Mouse (Mus musculus) Patski (cell line): ENCODE data around the gene Ptpn7. TPM values are rescaled to one million over a fixed set of nuclear protein-coding genes. Genes with fewer than 3 reads are reported as not detected.

Source experiments
- ATAC-seq: fragments of 100-300 bp; one replicate; pipeline ENCODE4 v1.8.0; 2021
- CTCF ChIA-PET: fragments of 350-600 bp; sonication (Branson Sonifier 250); formaldehyde crosslinking; loops from one replicate; lab custom pipeline; 2022; ENCODE audit warnings: inconsistent platforms; lab: Charles Lee
- POLR2A ChIA-PET: fragments of 350-600 bp; sonication (Branson Sonifier 250); formaldehyde crosslinking; loops from one replicate; lab custom pipeline; 2022; ENCODE audit warnings: antibody characterized with exemption, inconsistent platforms; lab: Charles Lee
- DNase-seq: peaks from one replicate; pipeline ENCODE4 v3.0.0-alpha.2; 2011; ENCODE audit warnings: low read depth, low spot score
- H3K27me3 ChIP-seq: fragments of 371-371 bp; one replicate; pipeline ENCODE4 v1.5.1; 2021
- CTCF ChIP-seq: fragments of 100-300 bp; IDR thresholded peaks from one replicate; pipeline ENCODE4 v1.5.1; 2021
- in situ Hi-C: fragments of 300-500 bp; cut with MboI; formaldehyde crosslinking; loops from 3 replicates; pipeline ENCODE4 v1.11.1; 2018; ENCODE audit warnings: low pct_unique_long_range_greater_than_20kb, mixed read lengths
- polyA plus RNA-seq: library from polyadenylated mRNA; unstranded; gene quantifications from one replicate; pipeline ENCODE4 v1.2.3, GENCODE M21; 2021

The Ptpn7 gene
- polyA plus RNA-seq, 1 experiment from 2014 or later: 0.19 TPM

GRCm38 (mm10) chr1:135154011-135154410 lies 21.5 kb downstream of the Ptpn7 start:
- ChIA-PET POLR2A (interaction anchor here (0.7 to 0.8 kb wide), 2 partner anchors 10 to 26 kb away, joined by 3 read pairs; no protein-coding TSS in a partner anchor), CTCF (interaction anchor here (0.6 to 3.0 kb wide), 10 partner anchors 11 to 355 kb away, joined by 3 to 16 read pairs (median 3); no protein-coding TSS in a partner anchor)
- no peak for TF ChIP-seq CTCF
- DNase-seq (no peak), ATAC-seq (no peak)
- no peaks in the 10 kb centered on the region for H3K27me3 ChIP-seq
- in situ Hi-C loops: loop anchor here (25.0 kb wide), 1 partner anchor 533 kb away; no protein-coding TSS in a partner anchor

- DNase-seq: peak; percentile 57
- POLR2A ChIA-PET: interaction anchor here (0.8 kb wide), 1 partner anchor 10 kb away, joined by 3 read pairs; no protein-coding TSS in a partner anchor
Measured at GRCm38 (mm10) chr1:135154411-135154959, 22.0 kb downstream of the Ptpn7 start.

GRCm38 (mm10) chr1:135156300-135156699 lies 23.8 kb downstream of the Ptpn7 start:
- TF ChIP-seq CTCF: no peak
- ATAC-seq: no peak
- in situ Hi-C loops: loop anchor here (25.0 kb wide), 1 partner anchor 531 kb away; no protein-coding TSS in a partner anchor
- H3K27me3 ChIP-seq: no peaks in the 10 kb centered on the region
- ChIA-PET CTCF (interaction anchor here (3.0 kb wide), 1 partner anchor 14 kb away, joined by 16 read pairs; no protein-coding TSS in a partner anchor), POLR2A (interaction anchor here (0.6 kb wide), 1 partner anchor 159 kb away, joined by 3 read pairs; no protein-coding TSS in a partner anchor)
- no peak for DNase-seq

More at GRCm38 (mm10) chr1:135154411-135154959, 22.0 kb downstream of the Ptpn7 start:
- CTCF ChIA-PET: interaction anchor here (0.6 to 3.0 kb wide), 11 partner anchors 9 to 355 kb away, joined by 3 to 16 read pairs (median 3); no protein-coding TSS in a partner anchor
- H3K27me3 ChIP-seq: no peaks in the 10 kb centered on the region
- in situ Hi-C loops: loop anchor here (25.0 kb wide), 1 partner anchor 533 kb away; no protein-coding TSS in a partner anchor
- peak; percentile 37 for ATAC-seq
- TF ChIP-seq CTCF: no peak

GRCm38 (mm10) chr1:135158633-135159032 lies 26.1 kb downstream of the Ptpn7 start:
- in situ Hi-C loops: loop anchor here (25.0 kb wide), 1 partner anchor 529 kb away; no protein-coding TSS in a partner anchor
- H3K27me3 ChIP-seq: no peaks in the 10 kb centered on the region
- CTCF ChIA-PET: interaction anchor here (1.4 kb wide), 1 partner anchor 11 kb away, joined by 3 read pairs; no protein-coding TSS in a partner anchor
- DNase-seq (no peak), ATAC-seq (no peak)
- POLR2A ChIA-PET: interaction anchor here (2.3 kb wide), 1 partner anchor 11 kb away, joined by 8 read pairs; no protein-coding TSS in a partner anchor
- no peak for TF ChIP-seq CTCF

GRCm38 (mm10) chr1:135159074-135159473 lies 26.6 kb downstream of the Ptpn7 start:
- H3K27me3 ChIP-seq: no peaks in the 10 kb centered on the region
- no peak for TF ChIP-seq CTCF
- DNase-seq (no peak), ATAC-seq (no peak)
- in situ Hi-C loops: loop anchor here (25.0 kb wide), 1 partner anchor 528 kb away; no protein-coding TSS in a partner anchor
- POLR2A ChIA-PET: interaction anchor here (2.3 kb wide), 1 partner anchor 12 kb away, joined by 8 read pairs; no protein-coding TSS in a partner anchor
- CTCF ChIA-PET: interaction anchor here (0.6 to 1.4 kb wide), 2 partner anchors 11 to 854 kb away, joined by 3 read pairs; no protein-coding TSS in a partner anchor

GRCm38 (mm10) chr1:135159556-135160123 lies 27.1 kb downstream of the Ptpn7 start:
- ATAC-seq (no peak), DNase-seq (no peak)
- in situ Hi-C loops: loop anchor here (25.0 kb wide), 1 partner anchor 528 kb away; no protein-coding TSS in a partner anchor
- no peak for TF ChIP-seq CTCF
- ChIA-PET CTCF (interaction anchor here (0.6 to 1.4 kb wide), 2 partner anchors 10 to 854 kb away, joined by 3 read pairs; no protein-coding TSS in a partner anchor), POLR2A (interaction anchor here (0.6 to 2.3 kb wide), 3 partner anchors 12 to 392 kb away, joined by 3 to 8 read pairs (median 5); no protein-coding TSS in a partner anchor)
- no peaks in the 10 kb centered on the region for H3K27me3 ChIP-seq

GRCm38 (mm10) chr1:135160411-135161050 lies 28.0 kb downstream of the Ptpn7 start:
- ChIA-PET CTCF (interaction anchor here (1.8 kb wide), 1 partner anchor 12 kb away, joined by 5 read pairs; no protein-coding TSS in a partner anchor), POLR2A (interaction anchor here (0.7 to 2.3 kb wide), 2 partner anchors 13 to 207 kb away, joined by 5 to 8 read pairs; no protein-coding TSS in a partner anchor)
- in situ Hi-C loops: loop anchor here (25.0 kb wide), 1 partner anchor 527 kb away; no protein-coding TSS in a partner anchor
- ATAC-seq: no peak
- no peak for DNase-seq
- H3K27me3 ChIP-seq: no peaks in the 10 kb centered on the region
- no peak for TF ChIP-seq CTCF

GRCm38 (mm10) chr1:135162720-135163119 lies 30.2 kb downstream of the Ptpn7 start:
- CTCF ChIA-PET: interaction anchor here (1.0 kb wide), 1 partner anchor 8 kb away, joined by 3 read pairs; no protein-coding TSS in a partner anchor
- POLR2A ChIA-PET: no interaction called here
- no peak for ATAC-seq

GRCm38 (mm10) chr1:135167435-135167834 lies 34.9 kb downstream of the Ptpn7 start, which contains the start of gene Gpr37l1:
Gpr37l1 (minus strand) TSS chr1:135167681.
- ChIA-PET POLR2A (no interaction called here), CTCF (no interaction called here)
- DNase-seq (no peak), ATAC-seq (no peak)
- no peak for TF ChIP-seq CTCF
- H3K27me3 ChIP-seq: no peaks in the 10 kb centered on the region
- in situ Hi-C loops: loop anchor here (25.0 kb wide), 1 partner anchor 520 kb away; no protein-coding TSS in a partner anchor

More at GRCm38 (mm10) chr1:135162720-135163119, 30.2 kb downstream of the Ptpn7 start:
- no peak for TF ChIP-seq CTCF
- DNase-seq: no peak
- H3K27me3 ChIP-seq: no peaks in the 10 kb centered on the region
- in situ Hi-C loops: loop anchor here (25.0 kb wide), 1 partner anchor 525 kb away; no protein-coding TSS in a partner anchor
